Mouse (Mus musculus): ENCODE measurements at regions not wholly inside any gene's neighbourhood (a gene's known extent, or its start where the extent isn't known, plus 50 kb on each side); places are given as distances from the start of the nearest gene placed in this dataset.

DNA sequence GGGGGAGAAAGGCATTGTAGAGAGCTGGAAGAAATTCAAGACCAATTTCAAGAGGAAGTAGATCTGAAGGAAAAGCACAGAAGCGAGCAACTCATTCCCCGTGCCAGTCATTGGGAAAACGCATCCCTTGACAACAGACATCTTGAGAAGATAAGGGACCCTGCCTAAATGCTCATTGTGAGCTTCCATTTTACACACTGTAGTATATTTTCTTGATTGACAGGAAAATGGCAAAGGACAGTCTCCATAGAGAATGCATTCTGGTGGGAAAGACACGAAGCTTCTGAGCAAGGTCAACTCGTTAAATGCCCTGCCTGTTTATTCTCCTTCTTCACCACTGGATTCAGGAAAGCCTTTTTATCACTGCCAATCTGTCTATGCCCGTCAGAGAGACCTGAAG lies 424.1 kb upstream of the Vwc2 start:
- no peak for DNase-seq (ENCODE audit: extremely low read depth, low read depth, low spot score)

DNA sequence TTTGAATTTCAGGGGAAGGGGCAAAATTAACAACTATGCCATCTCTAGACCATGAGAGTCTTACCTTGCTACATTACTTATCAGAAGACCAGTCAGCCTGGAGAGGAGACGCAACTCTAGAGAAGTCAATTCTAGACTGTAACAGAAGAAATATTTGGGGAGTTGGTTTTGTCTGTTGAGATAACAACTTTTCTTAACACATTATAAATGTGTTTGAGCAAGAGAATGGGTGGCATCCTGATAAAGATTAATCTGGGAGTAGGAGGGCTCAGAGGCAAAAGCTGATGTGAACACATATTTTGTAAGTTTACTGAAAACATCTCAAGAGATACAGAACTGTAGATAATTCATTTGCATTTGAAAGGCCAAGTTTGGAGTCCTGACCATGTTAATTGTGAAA lies 389.0 kb upstream of the Vwc2 start:
- no peak for DNase-seq (ENCODE audit: extremely low read depth, low read depth, low spot score)

DNA sequence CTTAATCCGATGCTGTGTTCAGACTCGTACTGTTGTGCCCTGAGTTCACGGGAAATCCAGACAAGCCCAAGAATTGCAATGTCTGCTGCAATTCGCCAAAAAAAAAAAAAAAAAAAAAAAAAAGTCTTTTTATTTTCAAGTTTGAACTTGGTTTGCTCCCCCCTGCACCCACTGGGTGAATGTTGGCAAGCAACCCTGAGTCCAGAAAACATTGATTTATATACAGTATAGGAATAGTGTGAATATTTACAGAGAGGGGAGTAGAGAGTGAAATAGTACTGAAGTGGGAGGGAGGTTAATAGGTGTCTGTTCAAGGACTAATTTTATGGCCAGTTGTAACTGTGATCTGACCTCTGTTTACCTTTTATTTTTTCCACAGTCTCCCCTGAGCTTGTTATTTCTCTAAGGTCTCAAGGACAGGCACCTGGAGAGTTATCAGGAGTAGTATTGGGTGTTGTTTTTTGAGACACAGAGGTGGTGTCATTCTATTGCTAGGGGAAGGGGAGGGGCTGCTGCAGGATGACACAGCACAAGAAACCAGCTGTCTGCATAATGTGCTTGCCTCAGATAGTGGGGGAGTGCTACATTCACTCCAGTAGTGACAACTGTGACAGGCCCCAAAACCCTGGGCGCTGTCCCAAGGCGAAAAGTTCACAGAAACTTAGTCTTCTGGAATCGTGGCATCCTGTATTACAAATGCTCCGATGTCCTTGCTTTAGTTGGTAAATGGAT lies 385.0 kb upstream of the Vwc2 start:
- peak; percentile 30 for DNase-seq (ENCODE audit: extremely low read depth, low read depth, low spot score)
